Mouse (Mus musculus) adrenal gland, postnatal 36 days (tissue): ENCODE measurements around the gene Gtpbp1. TPM values are rescaled to one million over a fixed set of nuclear protein-coding genes. Genes with fewer than 3 reads are reported as not detected.

Source experiments
- DNase-seq, 2 experiments: peaks; one replicate each; pipeline ENCODE4 v3.0.0; 2021; ENCODE audit warnings: mixed read lengths in 1 of 2
- total RNA-seq, 2 experiments: library from RNA; stranded (reverse); gene quantifications; 2 replicates each; pipeline ENCODE4 v1.2.3; 2021

Gene Gtpbp1
- total RNA-seq, 2 experiments from 2014 or later: 25.8 to 27.2 TPM

GRCm38 (mm10) chr15:79685141-79685641, 5.5 kb upstream of the Gtpbp1 start:
- no peak for DNase-seq

- DNase-seq: no peak
Measured at GRCm38 (mm10) chr15:79686046-79686869, 4.4 kb upstream of the Gtpbp1 start.

- no peak for DNase-seq
Measured at GRCm38 (mm10) chr15:79687175-79687574, 3.5 kb upstream of the Gtpbp1 start.

- peak; percentile 97 to 98 for DNase-seq
Measured at GRCm38 (mm10) chr15:79687646-79688267, 2.9 kb upstream of the Gtpbp1 start, which contains the start of gene Josd1. TSS of gene Josd1 (minus strand) at chr15:79687919.

GRCm38 (mm10) chr15:79688268-79688956, 2.2 kb upstream of the Gtpbp1 start:
- no peak for DNase-seq

GRCm38 (mm10) chr15:79689662-79690425, 801 bp upstream of the Gtpbp1 start:
- no peak for DNase-seq

- peak in 1 of 2 experiments; percentile 42 for DNase-seq
Measured at GRCm38 (mm10) chr15:79691023-79691508, 421 bp downstream of the Gtpbp1 start.

- no peak for DNase-seq
Measured at GRCm38 (mm10) chr15:79692334-79692733, 1.7 kb downstream of the Gtpbp1 start.

- no peak for DNase-seq
Measured at GRCm38 (mm10) chr15:79693740-79694139, 3.1 kb downstream of the Gtpbp1 start.

- DNase-seq: no peak
Measured at GRCm38 (mm10) chr15:79694512-79694911, 3.9 kb downstream of the Gtpbp1 start.

- no peak for DNase-seq
Measured at GRCm38 (mm10) chr15:79695516-79695915, 4.9 kb downstream of the Gtpbp1 start.

- DNase-seq: no peak
Measured at GRCm38 (mm10) chr15:79696508-79696907, 5.9 kb downstream of the Gtpbp1 start.

GRCm38 (mm10) chr15:79697011-79697410, 6.4 kb downstream of the Gtpbp1 start:
- no peak for DNase-seq

GRCm38 (mm10) chr15:79697558-79698187, 7.0 kb downstream of the Gtpbp1 start:
- no peak for DNase-seq

- no peak for DNase-seq
Measured at GRCm38 (mm10) chr15:79706603-79707214, 16.1 kb downstream of the Gtpbp1 start.

GRCm38 (mm10) chr15:79708229-79708822, 17.7 kb downstream of the Gtpbp1 start:
- DNase-seq: no peak

- no peak for DNase-seq
Measured at GRCm38 (mm10) chr15:79715646-79716045, 25.0 kb downstream of the Gtpbp1 start.

GRCm38 (mm10) chr15:79716710-79717109, 26.1 kb downstream of the Gtpbp1 start:
- no peak for DNase-seq

- no peak for DNase-seq
Measured at GRCm38 (mm10) chr15:79720267-79720666, 29.6 kb downstream of the Gtpbp1 start.

GRCm38 (mm10) chr15:79720796-79721195, 30.2 kb downstream of the Gtpbp1 start:
- no peak for DNase-seq
